Mouse (Mus musculus): Measurements from ENCODE around the gene Dlst.

DNA sequence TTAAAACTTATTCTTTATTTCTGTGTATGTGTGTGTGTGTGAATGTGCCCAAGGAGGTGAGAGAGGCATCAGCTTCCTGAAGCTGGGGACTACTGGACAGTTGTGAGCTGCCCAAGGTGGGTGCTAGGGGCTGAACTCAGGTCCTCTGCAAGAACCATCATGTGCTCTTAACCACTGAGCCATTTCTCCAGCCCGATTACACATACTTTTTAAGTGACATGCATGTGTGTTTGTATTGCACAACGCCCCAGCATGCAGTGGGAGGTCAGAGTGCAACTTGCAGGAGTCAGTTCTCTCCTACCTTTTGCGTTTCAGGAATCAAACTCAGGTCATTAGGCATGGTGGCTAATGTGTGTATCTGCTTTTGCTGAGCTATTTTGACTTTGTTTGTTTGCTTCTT, 42.4 kb downstream of the Dlst start:
- TF ChIP-seq POLR2A (IDR thresholded peaks at IDR 0.05; ENCODE audit: borderline replicate concordance, extremely low read depth, insufficient read depth, insufficient read length, poor library complexity, severe bottlenecking) (no peak), CTCF (IDR thresholded peaks at IDR 0.05; ENCODE audit: borderline replicate concordance, extremely low read depth, insufficient read depth, insufficient read length) (no peak)
